Mouse (Mus musculus): Measurements from ENCODE around the gene Gm28845. TPM values are rescaled to one million over a fixed set of nuclear protein-coding genes. Genes with fewer than 3 reads are reported as not detected.

Gene Gm28845
- polyA plus RNA-seq (2017; shearing (Covaris generic)): not detected

GRCm38 (mm10) chr1:65119438-65119837 lies at the start of gene Gm28845:
Gene Gm28845, minus strand, starts transcription at chr1:65119558.

GRCm38 (mm10) chr1:65122574-65123372 lies 3.4 kb upstream of the Gm28845 start, which contains the start of gene D630023F18Rik:
Gene D630023F18Rik, minus strand, starts transcription at chr1:65123214.

GRCm38 (mm10) chr1:65103273-65103672 lies 16.1 kb downstream of the Gm28845 start, which contains the start of gene Cryga:
Gene Cryga, minus strand, starts transcription at chr1:65103373.

GRCm38 (mm10) chr1:65082188-65082587 lies 37.2 kb downstream of the Gm28845 start, which contains the start of gene Crygb:
Gene Crygb, minus strand, starts transcription at chr1:65082288.

GRCm38 (mm10) chr1:65073589-65073988 lies 45.8 kb downstream of the Gm28845 start, which contains the start of gene Crygc:
Gene Crygc, minus strand, starts transcription at chr1:65073689.

GRCm38 (mm10) chr1:65063352-65063751 lies 56.0 kb downstream of the Gm28845 start, which contains the start of gene Crygd:
Gene Crygd, minus strand, starts transcription at chr1:65063452.

GRCm38 (mm10) chr1:65050952-65051351 lies 68.4 kb downstream of the Gm28845 start, which contains the start of gene Cryge:
Gene Cryge, minus strand, starts transcription at chr1:65051149.

Other genes with a start within 250 kb of the Gm28845 start
- 26.8 TPM for gene Plekhm3, start 162.7 kb downstream of the Gm28845 start, polyA plus RNA-seq (2017; shearing (Covaris generic))
- gene Akr1cl, start 86.8 kb downstream of the Gm28845 start, polyA plus RNA-seq (2017; shearing (Covaris generic)): 0.93 TPM
- gene Cryge, start 68.4 kb downstream of the Gm28845 start, polyA plus RNA-seq (2017; shearing (Covaris generic)): not detected
- gene Crygd, start 56.1 kb downstream of the Gm28845 start, polyA plus RNA-seq (2017; shearing (Covaris generic)): not detected
- not detected for gene Crygc, start 45.9 kb downstream of the Gm28845 start, polyA plus RNA-seq (2017; shearing (Covaris generic))
- gene Crygb, start 37.3 kb downstream of the Gm28845 start, polyA plus RNA-seq (2017; shearing (Covaris generic)): not detected
- gene Cryga, start 16.2 kb downstream of the Gm28845 start, polyA plus RNA-seq (2017; shearing (Covaris generic)): not detected
- not detected for gene D630023F18Rik, start 3.7 kb upstream of the Gm28845 start, polyA plus RNA-seq (2017; shearing (Covaris generic))
- 5.0 TPM for gene Idh1, start 66.9 kb upstream of the Gm28845 start, polyA plus RNA-seq (2017; shearing (Covaris generic))
- gene Pikfyve, start 67.1 kb upstream of the Gm28845 start, polyA plus RNA-seq (2017; shearing (Covaris generic)): 27.1 TPM
- not detected for gene Pth2r, start 162.5 kb upstream of the Gm28845 start, polyA plus RNA-seq (2017; shearing (Covaris generic))

All from naive thymus-derived CD4-positive, alpha-beta T cell, adult 5 months (primary cell).